Mouse (Mus musculus): ENCODE measurements around the gene H2-Eb1. TPM values are rescaled to one million over a fixed set of nuclear protein-coding genes. Genes with fewer than 3 reads are reported as not detected.

H2-Eb1 gene
- polyA plus RNA-seq (2015; fragmentation: Nextera tagmentation; extraction: Ambion mirVana): 20.8 and 54.0 TPM in 2 replicates

DNA sequence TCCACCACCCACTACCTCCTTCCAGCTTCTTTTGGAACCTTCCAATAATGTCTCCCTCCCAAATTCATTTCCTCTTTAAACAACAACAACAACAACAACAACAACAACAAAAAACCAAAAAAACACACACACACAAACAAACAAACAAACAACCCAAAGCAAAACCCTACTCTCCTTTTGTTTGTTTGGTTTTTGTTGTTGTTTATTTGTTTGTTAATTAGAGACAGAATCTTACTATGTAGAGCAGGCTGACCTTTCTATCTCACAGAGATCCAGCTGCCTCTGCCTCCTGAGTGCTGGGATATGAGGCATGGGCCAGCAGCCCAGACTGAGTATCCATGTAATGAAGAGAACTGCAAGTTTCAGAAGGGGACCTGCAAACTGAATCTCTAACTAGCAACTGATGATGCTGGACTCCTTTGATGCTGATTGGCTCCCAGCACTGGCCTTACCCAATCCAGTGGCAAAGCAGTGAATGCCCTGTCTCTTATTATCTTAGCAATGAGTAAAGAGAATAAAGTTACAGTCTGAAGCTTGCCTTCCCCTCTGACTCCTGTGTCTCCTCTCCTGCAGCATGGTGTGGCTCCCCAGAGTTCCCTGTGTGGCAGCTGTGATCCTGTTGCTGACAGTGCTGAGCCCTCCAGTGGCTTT, at the start of gene H2-Eb1:
H2-Eb1 (plus strand) TSS at position 488 of the 651 bp plus-strand sequence.
- Histone ChIP-seq H3K4me2 (ENCODE audit: low read depth, low read length) (no peak within 1 kb of the TSS), H3K36me3 (ENCODE audit: control insufficient read depth, insufficient read depth) (no peaks in the 10 kb centered on the region), H3K4me1 (ENCODE audit: control insufficient read depth, insufficient read depth, low read length) (no peaks in the 10 kb centered on the region), H3K27me3 (ENCODE audit: control insufficient read depth, insufficient read depth, low read length) (no peaks in the 10 kb centered on the region), H3K4me3 (ENCODE audit: low read length) (no peak within 1 kb of the TSS), H3K9ac (ENCODE audit: low read length) (no peak within 1 kb of the TSS), H3K27ac (ENCODE audit: low read length) (no peak within 1 kb of the TSS), H3K9me3 (replicated peaks; ENCODE audit: control insufficient read depth, low read length) (no peaks in the 10 kb centered on the region)
- ATAC-seq (replicated peaks; ENCODE audit: extremely low read depth, insufficient read depth, low FRiP score): peak; percentile 77

DNA sequence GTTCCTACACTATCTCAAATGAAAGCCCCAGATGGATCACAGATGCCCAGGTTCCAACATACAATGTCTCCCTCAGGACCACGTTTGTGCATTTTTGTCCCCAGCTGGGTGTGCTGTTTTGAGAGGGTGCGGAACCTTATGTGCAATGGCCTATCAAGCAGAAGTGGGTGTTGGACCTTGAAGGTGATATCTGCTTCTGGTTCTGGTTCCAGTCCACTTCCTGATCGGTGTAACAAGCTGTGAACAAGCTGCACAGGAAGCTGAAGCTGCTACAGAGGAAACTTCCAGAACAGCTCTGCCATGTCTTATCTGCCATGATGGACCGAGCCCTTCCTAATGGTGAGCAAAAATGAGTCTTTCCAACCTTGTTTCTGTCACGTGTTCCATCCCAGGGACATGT, 49.2 kb upstream of the H2-Eb1 start:
- 70% methylated on average over 5 of the region's 5 CpGs for WGBS
- no peak overlapping the region for H3K9ac ChIP-seq (ENCODE audit: low read length)
- no peak overlapping the region for H3K4me2 ChIP-seq (ENCODE audit: low read depth, low read length)
- H3K4me1 ChIP-seq (ENCODE audit: control insufficient read depth, insufficient read depth, low read length): no peaks in the 10 kb centered on the region
- H3K9me3 ChIP-seq (replicated peaks; ENCODE audit: control insufficient read depth, low read length): no peaks in the 10 kb centered on the region
- H3K36me3 ChIP-seq (ENCODE audit: control insufficient read depth, insufficient read depth): no peaks in the 10 kb centered on the region
- H3K27me3 ChIP-seq (ENCODE audit: control insufficient read depth, insufficient read depth, low read length): no peaks in the 10 kb centered on the region
- H3K27ac ChIP-seq (ENCODE audit: low read length): no peak overlapping the region
- no peak for ATAC-seq (replicated peaks; ENCODE audit: extremely low read depth, insufficient read depth, low FRiP score)
- no peak overlapping the region for H3K4me3 ChIP-seq (ENCODE audit: low read length)

DNA sequence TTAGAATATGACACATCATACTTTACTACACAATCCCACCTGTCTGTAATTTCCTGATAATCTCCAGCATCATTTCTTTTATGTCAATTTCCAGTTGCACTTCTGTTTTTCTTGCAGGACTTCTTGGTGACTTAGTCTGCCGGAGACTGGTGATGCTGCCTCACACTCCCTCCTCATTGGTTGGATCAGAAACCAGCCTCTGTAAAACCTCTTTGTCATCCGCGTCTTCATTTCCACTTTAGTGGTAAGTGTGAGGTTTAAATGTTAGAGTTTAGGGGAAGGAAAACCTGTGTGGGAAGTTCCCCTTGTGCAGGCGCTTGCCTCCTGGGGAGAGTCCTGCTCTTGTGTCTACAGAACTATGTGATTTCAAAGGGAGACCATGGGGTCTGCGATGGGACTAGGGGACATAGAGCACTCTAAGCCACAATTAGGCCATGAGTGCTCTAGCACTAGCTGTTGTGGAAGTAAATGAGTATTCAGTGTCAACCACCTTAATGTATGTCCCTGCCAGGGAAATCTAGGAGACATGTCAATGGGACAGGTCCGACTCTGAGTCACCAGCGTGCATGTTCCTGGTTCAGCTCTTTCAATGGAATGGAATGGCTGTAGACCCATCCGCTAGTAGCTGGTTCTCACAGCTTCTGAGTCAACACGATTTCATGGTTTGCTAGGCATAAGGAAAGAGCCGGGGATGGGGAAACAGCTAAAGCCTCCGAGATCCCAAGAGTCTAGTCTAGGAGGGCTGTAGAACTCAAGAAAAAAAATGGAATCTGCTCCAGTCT, 47.9 kb upstream of the H2-Eb1 start, which contains the start of gene H2-Ab1:
H2-Ab1 (plus strand) TSS at position 96 of the 782 bp plus-strand sequence.
- Histone ChIP-seq H3K4me2 (ENCODE audit: low read depth, low read length) (no peak within 1 kb of the TSS), H3K36me3 (ENCODE audit: control insufficient read depth, insufficient read depth) (no peaks in the 10 kb centered on the region), H3K27ac (ENCODE audit: low read length) (no peak within 1 kb of the TSS), H3K9ac (ENCODE audit: low read length) (no peak within 1 kb of the TSS), H3K9me3 (replicated peaks; ENCODE audit: control insufficient read depth, low read length) (no peaks in the 10 kb centered on the region), H3K4me1 (ENCODE audit: control insufficient read depth, insufficient read depth, low read length) (no peaks in the 10 kb centered on the region), H3K4me3 (ENCODE audit: low read length) (no peak within 1 kb of the TSS), H3K27me3 (ENCODE audit: control insufficient read depth, insufficient read depth, low read length) (no peaks in the 10 kb centered on the region)
- 67% methylated on average over 11 of the region's 11 CpGs for WGBS
- no peak for ATAC-seq (replicated peaks; ENCODE audit: extremely low read depth, insufficient read depth, low FRiP score)

DNA sequence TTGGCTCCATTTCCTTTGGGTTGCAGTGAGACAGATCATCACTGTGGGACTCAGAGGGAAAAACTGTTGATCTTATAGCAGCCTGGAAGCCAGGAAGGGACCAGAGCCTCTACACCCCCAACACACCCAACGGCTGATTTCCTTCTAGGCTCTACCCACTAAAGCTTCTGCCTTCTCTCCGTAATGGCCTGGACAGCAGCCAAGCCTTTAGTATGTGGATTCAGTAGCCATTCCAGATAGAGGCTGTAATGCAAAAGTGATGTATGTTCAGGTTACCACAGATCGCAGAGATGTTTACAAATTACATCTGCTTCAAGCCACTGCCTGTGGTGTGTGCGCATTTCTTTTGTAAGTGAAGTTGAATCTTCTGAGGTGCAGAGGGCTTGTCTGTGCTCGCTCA, 45.1 kb upstream of the H2-Eb1 start:
- Histone ChIP-seq H3K27me3 (ENCODE audit: control insufficient read depth, insufficient read depth, low read length) (peaks cover 12% of the 10 kb centered on the region), H3K27ac (ENCODE audit: low read length) (no peak overlapping the region), H3K9me3 (replicated peaks; ENCODE audit: control insufficient read depth, low read length) (no peaks in the 10 kb centered on the region), H3K4me1 (ENCODE audit: control insufficient read depth, insufficient read depth, low read length) (peaks cover 10% of the 10 kb centered on the region; the same call in 1 of the 2 replicates), H3K4me2 (ENCODE audit: low read depth, low read length) (no peak overlapping the region), H3K4me3 (ENCODE audit: low read length) (no peak overlapping the region), H3K9ac (ENCODE audit: low read length) (no peak overlapping the region), H3K36me3 (ENCODE audit: control insufficient read depth, insufficient read depth) (no peaks in the 10 kb centered on the region)
- WGBS: 51% methylated on average over 5 of the region's 5 CpGs
- ATAC-seq (replicated peaks; ENCODE audit: extremely low read depth, insufficient read depth, low FRiP score): no peak

DNA sequence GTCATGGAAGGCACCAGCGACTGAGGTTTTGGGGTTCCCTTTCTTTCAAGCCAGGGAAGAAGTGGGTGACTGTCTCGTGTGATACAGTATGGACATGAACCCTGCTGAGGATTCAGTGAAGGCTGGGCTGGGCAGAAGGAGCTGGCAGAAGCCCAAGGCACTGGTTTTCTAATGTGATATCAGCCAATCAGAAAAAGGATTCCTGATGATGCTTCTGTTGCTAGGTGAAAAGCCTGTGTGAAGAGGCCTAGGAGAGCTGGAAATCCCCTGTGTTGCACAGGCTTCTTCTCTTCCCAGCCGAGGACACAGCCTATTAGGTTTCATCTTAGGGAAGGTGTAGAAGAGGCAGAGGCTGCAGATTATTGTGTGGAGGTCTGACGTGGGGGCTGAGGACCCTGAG, 44.2 kb upstream of the H2-Eb1 start:
- H3K9me3 ChIP-seq (replicated peaks; ENCODE audit: control insufficient read depth, low read length): no peaks in the 10 kb centered on the region
- H3K4me1 ChIP-seq (ENCODE audit: control insufficient read depth, insufficient read depth, low read length): peaks cover 10% of the 10 kb centered on the region; the same call in 1 of the 2 replicates
- H3K36me3 ChIP-seq (ENCODE audit: control insufficient read depth, insufficient read depth): no peaks in the 10 kb centered on the region
- peaks cover 13% of the 10 kb centered on the region for H3K27me3 ChIP-seq (ENCODE audit: control insufficient read depth, insufficient read depth, low read length)
- no peak overlapping the region for H3K4me3 ChIP-seq (ENCODE audit: low read length)
- H3K27ac ChIP-seq (ENCODE audit: low read length): 0 out of 2 replicates have a peak overlapping the region, but pooled peaks have one; percentile 9
- H3K9ac ChIP-seq (ENCODE audit: low read length): no peak overlapping the region
- WGBS: 13% methylated on average over 4 of the region's 4 CpGs
- ATAC-seq (replicated peaks; ENCODE audit: extremely low read depth, insufficient read depth, low FRiP score): peak; percentile 69
- no peak overlapping the region for H3K4me2 ChIP-seq (ENCODE audit: low read depth, low read length)

DNA sequence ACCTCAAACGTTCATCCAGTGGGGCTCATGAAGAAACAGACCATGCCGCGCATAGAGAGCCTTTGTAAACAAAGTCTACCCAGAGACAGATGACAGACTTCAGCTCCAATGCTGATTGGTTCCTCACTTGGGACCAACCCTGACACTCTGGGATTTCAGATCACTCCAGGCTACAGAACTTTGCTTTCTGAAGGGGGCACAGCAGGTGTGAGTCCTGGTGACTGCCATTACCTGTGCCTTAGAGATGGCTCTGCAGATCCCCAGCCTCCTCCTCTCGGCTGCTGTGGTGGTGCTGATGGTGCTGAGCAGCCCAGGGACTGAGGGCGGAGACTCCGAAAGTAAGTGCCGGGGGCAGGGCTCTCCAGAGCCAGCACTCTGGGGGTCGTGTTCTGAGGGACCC, 42.6 kb upstream of the H2-Eb1 start:
- ATAC-seq (replicated peaks; ENCODE audit: extremely low read depth, insufficient read depth, low FRiP score): peak; percentile 71
- peaks cover 13% of the 10 kb centered on the region for H3K27me3 ChIP-seq (ENCODE audit: control insufficient read depth, insufficient read depth, low read length)
- H3K36me3 ChIP-seq (ENCODE audit: control insufficient read depth, insufficient read depth): no peaks in the 10 kb centered on the region
- under 1% methylated on average over 8 of the region's 8 CpGs for whole genome bisulfite sequencing
- peak overlapping the region; percentile 65 for H3K4me3 ChIP-seq (ENCODE audit: low read length)
- no peaks in the 10 kb centered on the region for H3K9me3 ChIP-seq (replicated peaks; ENCODE audit: control insufficient read depth, low read length)
- H3K4me1 ChIP-seq (ENCODE audit: control insufficient read depth, insufficient read depth, low read length): peaks cover 10% of the 10 kb centered on the region; the same call in 1 of the 2 replicates
- H3K4me2 ChIP-seq (ENCODE audit: low read depth, low read length): peak overlapping the region; percentile 99
- H3K27ac ChIP-seq (ENCODE audit: low read length): no peak overlapping the region
- peak overlapping the region; percentile 61 for H3K9ac ChIP-seq (ENCODE audit: low read length)

DNA sequence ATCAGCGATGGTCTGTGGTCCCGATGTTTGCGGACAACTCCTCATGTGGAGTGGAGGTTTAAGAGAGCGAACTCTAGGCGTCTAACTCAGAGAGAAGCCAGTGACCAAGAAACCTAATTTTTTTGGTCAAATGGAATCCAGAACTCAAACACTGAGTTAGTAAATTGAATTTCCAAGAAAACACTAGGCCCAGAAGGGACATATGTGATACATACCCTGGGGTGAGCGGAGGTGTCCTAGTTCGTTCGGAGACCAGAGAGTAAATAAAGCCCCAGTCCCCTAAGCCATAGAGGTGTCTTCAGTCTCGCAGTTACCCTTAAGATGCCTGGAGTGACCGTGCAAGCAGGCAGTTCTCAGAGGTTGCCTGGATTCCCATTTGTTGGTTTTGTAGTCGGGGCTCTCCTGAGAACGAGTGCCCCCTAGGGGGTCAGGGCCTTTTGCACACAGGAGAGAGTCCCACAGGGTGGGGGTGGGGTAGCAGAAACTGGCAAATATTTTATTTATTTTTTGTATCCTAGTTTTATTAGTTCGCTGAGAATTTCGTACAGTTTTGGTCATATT, 41.8 kb upstream of the H2-Eb1 start:
- no peak for ATAC-seq (replicated peaks; ENCODE audit: extremely low read depth, insufficient read depth, low FRiP score)
- H3K27me3 ChIP-seq (ENCODE audit: control insufficient read depth, insufficient read depth, low read length): peaks cover 13% of the 10 kb centered on the region

DNA sequence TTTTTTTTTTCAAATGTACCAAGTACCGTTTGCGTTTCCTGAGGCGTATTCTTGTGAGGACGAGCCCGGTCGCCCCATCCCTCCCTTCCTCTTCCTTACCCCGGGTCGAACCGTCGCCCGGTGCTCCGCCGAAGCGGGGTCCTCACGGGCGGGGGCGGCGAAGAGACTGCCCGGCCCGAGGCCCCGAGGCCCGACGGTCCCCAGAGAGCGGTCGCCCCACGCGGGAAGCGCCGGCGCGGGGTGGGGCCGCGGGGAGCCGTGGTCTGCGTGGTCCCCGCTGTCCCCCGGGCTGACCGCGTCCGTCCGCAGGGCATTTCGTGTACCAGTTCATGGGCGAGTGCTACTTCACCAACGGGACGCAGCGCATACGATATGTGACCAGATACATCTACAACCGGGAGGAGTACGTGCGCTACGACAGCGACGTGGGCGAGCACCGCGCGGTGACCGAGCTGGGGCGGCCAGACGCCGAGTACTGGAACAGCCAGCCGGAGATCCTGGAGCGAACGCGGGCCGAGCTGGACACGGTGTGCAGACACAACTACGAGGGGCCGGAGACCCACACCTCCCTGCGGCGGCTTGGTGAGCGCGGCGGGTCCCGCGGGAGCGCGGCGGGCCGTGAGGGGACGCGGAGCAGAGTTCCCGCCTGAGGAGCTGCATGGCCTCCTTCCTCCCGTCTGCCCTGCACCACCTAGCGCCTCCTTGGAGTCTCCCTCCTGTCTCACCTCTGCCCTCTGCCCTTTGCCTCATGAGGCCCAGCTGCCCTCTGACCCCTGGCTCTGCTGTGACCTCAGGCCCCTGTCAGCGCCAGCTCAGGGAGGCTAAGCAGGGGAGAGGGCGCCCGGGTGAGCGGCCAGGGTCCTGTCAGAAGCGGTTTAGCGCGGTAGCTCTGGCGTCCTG, 41.0 kb upstream of the H2-Eb1 start:
- ATAC-seq (replicated peaks; ENCODE audit: extremely low read depth, insufficient read depth, low FRiP score): no peak

More for the DNA sequence above, 41.8 kb upstream of the H2-Eb1 start:
- 6% methylated on average over 14 of the region's 14 CpGs for WGBS
- Histone ChIP-seq H3K4me2 (ENCODE audit: low read depth, low read length) (peak overlapping the region; percentile 99), H3K27ac (ENCODE audit: low read length) (no peak overlapping the region), H3K9me3 (replicated peaks; ENCODE audit: control insufficient read depth, low read length) (no peaks in the 10 kb centered on the region), H3K36me3 (ENCODE audit: control insufficient read depth, insufficient read depth) (no peaks in the 10 kb centered on the region), H3K4me3 (ENCODE audit: low read length) (peak overlapping the region; percentile 65), H3K9ac (ENCODE audit: low read length) (peak overlapping the region; percentile 61; the same call in 1 of the 2 replicates), H3K4me1 (ENCODE audit: control insufficient read depth, insufficient read depth, low read length) (peaks cover 10% of the 10 kb centered on the region; the same call in 1 of the 2 replicates)

More for the DNA sequence above, 41.0 kb upstream of the H2-Eb1 start:
- no peaks in the 10 kb centered on the region for H3K9me3 ChIP-seq (replicated peaks; ENCODE audit: control insufficient read depth, low read length)
- H3K36me3 ChIP-seq (ENCODE audit: control insufficient read depth, insufficient read depth): no peaks in the 10 kb centered on the region
- peak overlapping the region; percentile 99 for H3K4me2 ChIP-seq (ENCODE audit: low read depth, low read length)
- H3K4me1 ChIP-seq (ENCODE audit: control insufficient read depth, insufficient read depth, low read length): peaks cover 10% of the 10 kb centered on the region; the same call in 1 of the 2 replicates
- peak overlapping the region; percentile 76 for H3K9ac ChIP-seq (ENCODE audit: low read length)
- no peak overlapping the region for H3K27ac ChIP-seq (ENCODE audit: low read length)
- H3K4me3 ChIP-seq (ENCODE audit: low read length): peak overlapping the region; percentile 65
- under 1% methylated on average over 93 of the region's 93 CpGs for WGBS
- H3K27me3 ChIP-seq (ENCODE audit: control insufficient read depth, insufficient read depth, low read length): peaks cover 13% of the 10 kb centered on the region
